Mouse (Mus musculus): ENCODE measurements around the gene Arsb. TPM values are rescaled to one million over a fixed set of nuclear protein-coding genes. Genes with fewer than 3 reads are reported as not detected.

Arsb gene
- polyA plus RNA-seq, 1 experiment = 35.6 TPM

DNA sequence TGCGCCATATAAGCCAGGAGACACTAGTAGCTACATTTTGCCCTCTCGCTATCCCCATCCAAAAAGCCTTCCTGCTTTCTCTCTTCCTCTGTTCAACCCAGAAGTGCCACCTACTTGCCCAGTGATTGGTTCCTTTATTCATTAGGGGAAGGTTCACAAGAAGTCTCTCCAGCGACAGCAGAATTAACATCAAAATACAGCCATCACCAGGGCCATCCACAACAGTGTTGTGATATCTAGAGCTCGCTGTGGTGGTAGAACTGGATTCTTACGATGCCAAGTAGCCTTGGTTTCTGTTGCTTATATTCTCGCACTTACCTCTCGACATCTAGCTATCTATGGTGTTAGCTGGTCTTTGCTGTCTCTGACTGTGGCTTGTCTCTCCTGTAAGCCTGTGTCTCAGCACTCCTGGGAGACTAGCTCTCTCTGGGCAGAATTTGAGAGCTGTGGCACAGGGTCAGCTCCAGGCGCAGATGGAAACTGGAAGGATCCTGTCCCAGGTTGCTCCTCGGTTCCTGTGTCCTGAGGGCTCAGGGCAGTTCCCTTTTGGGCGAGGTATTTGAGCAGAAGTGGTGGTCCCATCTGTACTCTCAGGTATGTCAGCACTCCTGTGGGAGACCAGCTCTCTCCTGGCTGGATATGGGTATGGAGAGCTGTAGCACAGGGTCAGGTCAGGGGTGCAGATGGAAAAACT lies 135.3 kb downstream of the Arsb start:
- Histone ChIP-seq H3K27ac (replicated peaks; ENCODE audit: low read depth, low read length) (peak overlapping the region; percentile 99), H3K4me3 (ENCODE audit: insufficient read depth, low read depth, low read length) (peak overlapping the region; percentile 41), H3K4me1 (ENCODE audit: control insufficient read depth, insufficient read depth, insufficient read length, low read length) (peaks cover 11% of the 10 kb centered on the region)

DNA sequence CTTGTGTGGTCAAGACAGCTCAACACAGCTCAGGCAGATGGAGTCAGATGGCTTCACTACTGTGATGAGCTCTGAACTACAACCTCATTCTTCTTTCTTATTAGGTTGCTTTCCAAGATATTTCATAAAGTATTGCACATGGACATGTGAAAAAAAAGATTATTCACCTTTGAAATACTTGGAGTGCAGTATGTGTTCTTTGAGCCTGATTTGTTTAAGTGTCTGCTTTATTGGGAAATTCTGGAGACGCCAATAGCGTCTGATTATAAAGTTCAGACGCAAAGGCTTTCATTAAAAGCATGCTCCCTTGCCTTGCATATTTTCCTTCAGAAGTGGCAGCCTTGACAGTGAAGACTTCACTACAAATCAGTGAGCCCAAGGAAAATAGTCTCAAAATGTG lies 136.5 kb downstream of the Arsb start:
- Histone ChIP-seq H3K4me3 (ENCODE audit: insufficient read depth, low read depth, low read length) (0 out of 2 replicates have a peak overlapping the region, but pooled peaks have one; percentile 38), H3K4me1 (ENCODE audit: control insufficient read depth, insufficient read depth, insufficient read length, low read length) (peaks cover 18% of the 10 kb centered on the region), H3K27ac (replicated peaks; ENCODE audit: low read depth, low read length) (peak overlapping the region; percentile 99)

DNA sequence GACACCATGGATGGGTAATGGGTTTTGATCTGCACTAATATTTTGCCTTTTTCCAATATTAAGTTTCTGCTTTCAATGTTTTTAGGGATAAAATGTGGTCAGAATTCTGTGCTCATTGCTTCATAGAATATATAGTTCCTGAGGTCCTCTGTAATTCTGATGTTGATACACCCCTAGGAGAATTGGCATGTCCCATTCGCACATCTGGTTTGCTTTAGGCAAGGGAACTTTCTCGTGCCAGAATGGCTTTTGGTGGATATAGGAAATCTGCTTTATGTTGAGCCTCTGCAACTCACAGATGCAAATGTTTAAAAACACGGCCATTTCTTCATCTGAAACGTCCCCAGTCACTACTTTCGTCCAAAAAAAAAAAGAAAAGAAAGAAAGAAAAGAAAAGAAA lies 138.4 kb downstream of the Arsb start:
- no peak overlapping the region for H3K4me3 ChIP-seq (ENCODE audit: insufficient read depth, low read depth, low read length)
- H3K27ac ChIP-seq (replicated peaks; ENCODE audit: low read depth, low read length) = peak overlapping the region; percentile 93

DNA sequence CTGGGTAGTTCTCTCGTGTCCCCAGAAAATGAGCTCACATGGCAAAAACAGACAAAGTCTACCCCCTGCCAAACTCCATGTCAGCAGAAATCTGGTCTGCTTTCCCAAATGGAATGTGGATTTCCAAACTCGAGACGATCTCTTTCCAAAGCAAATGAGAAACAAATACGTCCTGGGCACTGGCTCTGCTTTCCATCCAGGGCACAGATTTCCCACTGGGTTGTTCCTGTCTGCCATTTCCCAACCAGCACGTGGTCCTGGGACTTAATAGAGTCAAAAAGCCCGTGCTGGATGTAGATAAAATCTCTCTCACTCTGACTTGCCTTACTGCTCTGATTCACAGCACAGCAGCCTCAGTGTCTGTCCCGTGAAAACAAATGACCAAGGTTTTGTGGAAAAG lies 139.6 kb downstream of the Arsb start:
- Histone ChIP-seq H3K27ac (replicated peaks; ENCODE audit: low read depth, low read length) (peak overlapping the region; percentile 96), H3K4me1 (ENCODE audit: control insufficient read depth, insufficient read depth, insufficient read length, low read length) (peaks cover 18% of the 10 kb centered on the region), H3K4me3 (ENCODE audit: insufficient read depth, low read depth, low read length) (no peak overlapping the region)

More for the DNA sequence above, 138.4 kb downstream of the Arsb start:
- peaks cover 18% of the 10 kb centered on the region for H3K4me1 ChIP-seq (ENCODE audit: control insufficient read depth, insufficient read depth, insufficient read length, low read length)

DNA sequence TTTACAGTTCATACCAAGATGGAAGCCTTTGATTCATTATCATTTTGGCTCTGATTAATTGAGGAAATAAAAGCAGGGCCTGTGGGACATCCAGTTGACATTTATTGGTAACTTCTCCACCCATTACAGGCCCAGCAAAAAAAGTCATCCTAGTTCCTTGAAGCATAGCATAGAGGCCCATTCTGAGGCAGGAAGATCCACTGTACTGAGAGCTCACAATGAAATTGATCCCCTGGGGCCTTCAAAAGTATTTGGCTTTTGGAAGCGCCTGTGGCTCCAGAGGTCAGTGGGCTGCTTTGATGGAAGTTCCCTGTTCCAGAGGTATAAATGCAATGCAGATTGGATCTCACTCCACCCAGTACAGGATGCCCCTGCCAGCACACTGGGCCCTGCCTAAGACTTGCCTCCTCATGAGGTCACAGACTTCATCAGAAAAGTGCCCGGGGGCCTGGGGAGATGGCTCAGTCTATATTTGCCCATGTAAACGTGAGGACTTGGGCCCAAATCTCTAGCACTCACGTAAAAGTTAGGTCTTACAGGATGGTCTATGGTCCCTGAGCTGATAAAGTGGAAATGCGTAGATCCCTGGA lies 141.0 kb downstream of the Arsb start:
- H3K4me1 ChIP-seq (ENCODE audit: control insufficient read depth, insufficient read depth, insufficient read length, low read length) = peaks cover 17% of the 10 kb centered on the region
- H3K4me3 ChIP-seq (ENCODE audit: insufficient read depth, low read depth, low read length) = no peak overlapping the region
- H3K27ac ChIP-seq (replicated peaks; ENCODE audit: low read depth, low read length) = peak overlapping the region; percentile 96

DNA sequence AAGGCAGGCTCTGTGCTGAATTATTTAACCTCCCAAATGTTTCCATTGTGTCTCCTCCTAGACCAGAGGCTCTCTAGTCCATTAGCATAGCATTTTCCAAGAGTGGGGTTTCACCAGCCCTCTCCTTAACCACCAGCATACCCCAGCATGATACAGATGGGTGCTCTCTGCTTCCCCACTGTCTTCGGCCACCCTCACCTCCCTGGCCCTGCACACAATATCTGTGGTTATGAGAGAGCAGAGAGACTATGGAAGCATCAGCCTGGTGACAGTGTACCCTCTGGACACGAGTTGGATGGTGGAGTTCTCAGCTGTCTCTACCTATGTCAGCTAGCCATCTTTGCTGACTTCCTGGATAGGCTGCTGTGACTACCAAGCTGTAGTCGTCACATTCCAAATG lies 142.8 kb downstream of the Arsb start:
- H3K4me1 ChIP-seq (ENCODE audit: control insufficient read depth, insufficient read depth, insufficient read length, low read length) = peaks cover 13% of the 10 kb centered on the region
- H3K4me3 ChIP-seq (ENCODE audit: insufficient read depth, low read depth, low read length) = no peak overlapping the region
- H3K27ac ChIP-seq (replicated peaks; ENCODE audit: low read depth, low read length) = no peak overlapping the region

DNA sequence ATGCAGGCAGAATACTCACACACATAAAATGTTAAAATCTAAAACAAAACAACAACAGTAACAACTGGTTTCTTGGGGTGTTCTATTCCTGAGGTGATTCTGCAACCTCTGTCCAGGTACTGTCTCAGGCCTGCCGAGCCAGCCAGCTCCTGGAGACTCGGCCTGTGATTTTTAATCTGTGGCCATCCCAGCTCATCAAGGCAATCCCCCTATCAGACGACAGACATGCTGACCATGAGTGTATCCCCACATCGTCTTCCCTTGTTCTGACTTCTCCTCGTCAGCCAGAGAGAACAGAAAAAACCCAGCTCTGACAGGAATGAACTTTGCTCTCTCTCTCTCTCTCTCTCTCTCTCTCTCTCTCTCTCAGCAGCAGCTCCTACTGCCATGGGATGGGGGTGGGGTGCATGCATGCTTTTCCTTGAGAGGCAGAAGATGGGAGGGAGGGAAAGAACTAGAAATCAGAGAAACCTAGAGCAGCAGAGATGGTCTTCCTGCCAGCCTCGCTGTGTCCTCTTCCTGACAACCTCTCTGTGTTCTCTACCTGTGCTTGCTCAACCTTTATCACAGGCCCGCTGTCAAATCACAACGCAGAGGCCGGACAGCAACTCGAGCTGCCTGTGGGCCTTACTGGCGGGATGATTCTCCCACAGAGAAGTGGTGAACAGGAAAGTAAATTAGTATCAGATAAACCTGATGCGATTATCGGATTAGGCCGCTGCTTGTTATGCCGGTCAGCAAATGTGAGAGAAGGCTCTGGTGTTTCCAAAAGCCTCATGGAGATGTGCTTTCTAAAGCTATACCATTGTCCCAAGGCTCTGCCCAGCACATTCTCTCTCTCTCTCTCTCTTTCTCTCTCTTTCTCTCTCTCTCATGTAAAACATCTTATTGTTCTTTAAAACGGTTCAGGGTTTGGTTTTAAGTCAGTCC lies 144.5 kb downstream of the Arsb start:
- Histone ChIP-seq H3K4me3 (ENCODE audit: insufficient read depth, low read depth, low read length) (no peak overlapping the region), H3K4me1 (ENCODE audit: control insufficient read depth, insufficient read depth, insufficient read length, low read length) (peaks cover 12% of the 10 kb centered on the region), H3K27ac (replicated peaks; ENCODE audit: low read depth, low read length) (no peak overlapping the region)

DNA sequence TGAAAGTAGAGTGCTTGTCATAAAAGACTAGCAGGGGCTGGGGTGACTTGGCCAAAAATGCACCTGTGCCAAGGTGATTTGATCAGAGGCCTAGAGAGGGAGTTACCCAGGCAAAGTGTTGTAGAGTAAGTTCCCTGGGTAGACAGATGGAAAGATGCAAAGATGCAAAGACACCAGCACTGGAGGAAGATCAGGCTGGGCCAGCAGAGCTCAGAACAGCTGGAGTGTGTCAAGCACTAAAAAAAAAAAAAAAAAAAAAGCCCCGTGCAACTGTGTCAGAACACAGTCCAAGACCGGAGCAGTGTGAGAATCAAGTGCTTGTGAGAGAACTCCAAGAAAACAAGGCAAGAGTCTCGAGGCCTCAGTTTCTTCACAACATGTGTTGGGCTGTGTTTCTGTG lies 148.1 kb downstream of the Arsb start:
- Histone ChIP-seq H3K27ac (replicated peaks; ENCODE audit: low read depth, low read length) (no peak overlapping the region), H3K4me1 (ENCODE audit: control insufficient read depth, insufficient read depth, insufficient read length, low read length) (peaks cover 13% of the 10 kb centered on the region), H3K4me3 (ENCODE audit: insufficient read depth, low read depth, low read length) (no peak overlapping the region)

DNA sequence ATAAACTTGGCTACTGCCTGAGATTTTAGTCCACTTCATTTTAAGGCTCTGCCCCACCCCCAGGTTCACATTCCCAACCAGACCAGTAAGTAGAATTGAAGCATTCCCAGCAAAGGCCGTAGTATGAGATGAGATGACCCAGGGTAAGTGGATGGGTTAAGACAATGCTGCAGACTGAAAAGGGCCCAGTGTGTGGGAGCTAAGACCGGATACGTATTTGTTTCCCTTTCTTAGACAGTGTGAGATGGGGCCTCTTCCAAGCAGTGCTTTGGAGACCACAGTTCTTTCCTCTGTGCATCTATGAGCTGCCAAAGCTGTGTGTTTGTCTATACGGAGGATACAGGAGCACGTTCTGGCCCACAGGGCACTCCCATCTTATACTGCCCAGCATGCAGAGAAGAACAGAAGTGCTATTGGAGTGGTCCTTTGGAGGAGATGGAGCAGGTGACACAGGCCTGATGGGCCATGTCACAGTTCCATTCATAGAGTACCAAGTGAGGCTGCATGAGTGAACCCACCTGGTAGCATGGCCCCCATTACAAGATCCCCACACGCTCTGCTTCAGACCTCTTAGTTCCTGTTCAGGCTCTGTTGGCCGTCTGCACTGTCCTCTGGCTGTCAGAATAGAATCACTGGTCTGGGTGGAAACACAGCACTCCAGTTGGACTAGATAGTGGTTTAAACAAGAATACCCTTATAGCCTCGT lies 148.8 kb downstream of the Arsb start:
- Histone ChIP-seq H3K27ac (replicated peaks; ENCODE audit: low read depth, low read length) (no peak overlapping the region), H3K4me3 (ENCODE audit: insufficient read depth, low read depth, low read length) (no peak overlapping the region), H3K4me1 (ENCODE audit: control insufficient read depth, insufficient read depth, insufficient read length, low read length) (peaks cover 13% of the 10 kb centered on the region)

DNA sequence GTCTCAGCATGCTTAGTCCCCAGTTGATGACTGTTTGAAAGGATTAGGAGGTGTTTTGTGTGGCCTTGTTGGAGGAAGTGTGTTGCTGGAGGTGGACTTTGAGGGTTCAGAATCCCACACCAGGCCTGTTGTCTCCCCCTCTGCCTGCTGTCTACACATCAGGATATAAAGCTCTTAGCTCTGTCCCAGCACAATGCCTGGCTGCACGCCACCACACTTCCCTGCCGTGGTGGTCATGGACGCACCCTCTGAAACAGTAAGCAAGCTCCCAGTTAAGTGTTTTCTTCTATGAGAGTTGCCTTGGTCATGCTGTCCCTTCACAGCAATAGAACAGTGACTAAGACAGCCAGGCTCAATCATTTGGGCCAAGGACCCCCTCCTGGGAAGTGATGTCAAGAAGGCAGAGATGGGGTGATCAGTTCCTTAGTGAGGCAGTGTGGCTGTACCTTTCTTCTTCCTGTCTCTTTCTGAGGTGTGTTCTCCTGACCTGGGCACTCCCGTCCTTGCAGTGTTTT lies 149.4 kb downstream of the Arsb start:
- Histone ChIP-seq H3K27ac (replicated peaks; ENCODE audit: low read depth, low read length) (no peak overlapping the region), H3K4me3 (ENCODE audit: insufficient read depth, low read depth, low read length) (no peak overlapping the region), H3K4me1 (ENCODE audit: control insufficient read depth, insufficient read depth, insufficient read length, low read length) (peaks cover 13% of the 10 kb centered on the region)

DNA sequence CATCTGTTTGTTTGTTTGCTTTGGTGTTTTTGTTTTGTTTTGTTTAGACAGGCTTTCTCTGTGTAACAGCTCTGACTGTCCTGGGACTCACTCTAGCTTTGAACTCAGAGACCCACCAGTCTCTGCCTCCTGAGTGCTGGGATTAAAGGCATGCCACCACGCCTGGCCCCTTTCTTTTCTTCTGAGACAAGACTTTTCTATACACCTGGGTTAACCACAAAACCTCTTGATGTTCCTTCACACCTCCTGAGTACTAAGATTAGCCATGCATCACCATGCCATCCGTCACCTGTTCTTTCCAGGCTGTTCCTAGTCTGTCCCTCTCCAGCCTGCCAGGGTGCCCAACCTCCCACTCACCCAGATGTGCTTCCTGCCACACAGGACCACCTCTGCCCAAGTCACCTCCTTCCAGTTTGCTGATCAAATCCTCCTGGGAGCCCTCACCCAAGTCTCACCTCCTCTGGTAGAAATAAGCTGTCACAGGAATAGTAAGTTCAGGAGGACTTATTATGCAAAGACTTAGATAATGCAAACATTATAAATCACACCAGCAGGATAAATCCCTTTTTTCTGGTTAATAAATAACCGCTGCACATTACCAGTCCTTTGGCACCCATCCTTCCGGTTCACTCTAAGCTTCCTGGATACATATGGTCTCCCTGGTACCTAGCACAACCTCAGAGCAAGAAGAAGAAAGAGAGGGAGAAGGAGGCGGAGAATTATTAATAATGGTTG lies 150.6 kb downstream of the Arsb start:
- Histone ChIP-seq H3K4me3 (ENCODE audit: insufficient read depth, low read depth, low read length) (no peak overlapping the region), H3K4me1 (ENCODE audit: control insufficient read depth, insufficient read depth, insufficient read length, low read length) (peaks cover 13% of the 10 kb centered on the region), H3K27ac (replicated peaks; ENCODE audit: low read depth, low read length) (no peak overlapping the region)

DNA sequence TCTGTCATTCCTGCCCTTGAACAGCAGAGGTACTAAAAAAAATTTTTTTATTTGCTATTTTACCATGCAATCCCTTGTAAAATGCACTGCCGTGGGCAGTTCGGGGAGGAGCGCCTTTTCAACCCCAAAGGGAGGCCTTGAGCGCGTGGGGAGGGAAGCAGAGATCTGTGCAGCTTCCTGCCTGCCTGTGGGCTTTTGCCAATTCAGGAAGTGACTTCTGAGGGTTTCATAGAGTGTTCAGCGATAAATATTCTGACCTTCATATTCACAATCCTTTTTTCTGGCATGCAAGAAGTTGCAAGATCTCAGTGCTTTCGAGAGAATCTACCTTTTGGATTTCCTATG lies 151.1 kb downstream of the Arsb start:
- H3K4me1 ChIP-seq (ENCODE audit: control insufficient read depth, insufficient read depth, insufficient read length, low read length) = peaks cover 13% of the 10 kb centered on the region
- no peak overlapping the region for H3K4me3 ChIP-seq (ENCODE audit: insufficient read depth, low read depth, low read length)
- no peak overlapping the region for H3K27ac ChIP-seq (replicated peaks; ENCODE audit: low read depth, low read length)

DNA sequence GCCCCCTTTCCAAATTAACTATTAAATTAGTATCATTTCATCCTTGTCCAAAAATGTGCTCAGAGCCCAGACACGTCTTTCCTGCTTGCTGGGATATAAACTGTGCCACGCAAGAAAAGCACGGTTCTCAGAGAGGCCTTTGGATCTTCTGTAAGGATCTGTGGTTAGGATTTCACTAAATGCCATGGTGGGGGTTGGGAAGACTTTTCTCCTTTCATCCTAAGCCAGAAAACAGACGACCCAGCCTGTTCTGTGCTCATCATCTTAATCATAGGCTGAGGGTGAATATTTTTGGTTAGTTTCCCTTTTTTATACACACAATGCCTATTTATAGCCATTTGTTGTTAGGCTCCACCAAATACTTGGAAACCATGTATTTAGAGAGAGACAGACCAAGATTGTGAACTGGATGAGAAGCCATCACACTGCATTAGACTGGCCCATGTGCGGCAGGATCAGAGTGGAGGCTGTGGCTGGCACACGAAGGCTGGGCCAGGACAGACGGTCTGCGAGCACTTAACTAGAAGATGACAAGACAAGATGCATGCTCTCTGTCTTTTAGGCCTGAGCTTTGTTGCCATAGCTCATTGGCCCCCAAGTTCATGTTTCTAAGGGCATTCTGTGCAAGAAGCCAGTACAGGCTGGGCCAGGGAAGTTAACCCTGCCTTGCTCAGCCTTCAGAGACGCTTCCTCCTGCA lies 153.5 kb downstream of the Arsb start:
- Histone ChIP-seq H3K27ac (replicated peaks; ENCODE audit: low read depth, low read length) (no peak overlapping the region), H3K4me3 (ENCODE audit: insufficient read depth, low read depth, low read length) (no peak overlapping the region), H3K4me1 (ENCODE audit: control insufficient read depth, insufficient read depth, insufficient read length, low read length) (peaks cover 13% of the 10 kb centered on the region)

Measured in brown adipose tissue, adult 24 weeks (tissue).